Mouse (Mus musculus): ENCODE results near the gene Ckmt1.

Gene Ckmt1

GRCm38 (mm10) chr2:121412843-121413386 is 55.4 kb downstream of the Ckmt1 start:
- DNase-seq (ENCODE audit: low read depth) = no peak
